Mouse (Mus musculus) ES-E14 (cell line): ENCODE data around the gene Pde6b. TPM values are rescaled to one million over a fixed set of nuclear protein-coding genes. Genes with fewer than 3 reads are reported as not detected.

Source experiments
- DNase-seq: peaks from one replicate; pipeline ENCODE4 v3.0.0-alpha.2; 2013; ENCODE audit warnings: low read depth, low spot score
- H3K27ac ChIP-seq: 2 replicates; pipeline ENCODE4 v1.5.1; 2012; ENCODE audit warnings: low read depth, mild to moderate bottlenecking, low read length, moderate library complexity, mixed read lengths; ENCODE audit not compliant: poor library complexity, insufficient read depth, severe bottlenecking
- H3K36me3 ChIP-seq: 2 replicates; pipeline ENCODE4 v1.6.1; 2012; ENCODE audit warnings: mild to moderate bottlenecking, low read length, moderate library complexity, mixed read lengths; ENCODE audit not compliant: control insufficient read depth, poor library complexity, insufficient read depth, severe bottlenecking
- H3K4me1 ChIP-seq, 2 experiments: fragments of 150-350 bp in 1 of 2; sonication (generic) in 1 of 2; 2 replicates each; pipeline ENCODE4 v1.6.1; 2012; ENCODE audit warnings: low read length in 2 of 2, mild to moderate bottlenecking in 1 of 2, mixed read lengths in 1 of 2; ENCODE audit not compliant: control insufficient read depth in 2 of 2, insufficient read depth in 2 of 2, poor library complexity in 1 of 2
- H3K4me3 ChIP-seq, 2 experiments: fragments of 150-350 bp in 1 of 2; sonication (generic) in 1 of 2; 2 replicates each; pipeline ENCODE4 v1.5.1; 2012; ENCODE audit warnings: low read length in 2 of 2, low read depth in 1 of 2, mild to moderate bottlenecking in 1 of 2, mixed read lengths in 1 of 2; ENCODE audit not compliant: insufficient read depth in 1 of 2, poor library complexity in 1 of 2, severe bottlenecking in 1 of 2
- H3K9ac ChIP-seq: 2 replicates; pipeline ENCODE4 v1.6.1; 2012; ENCODE audit warnings: low read depth, mild to moderate bottlenecking, low read length, mixed read lengths; ENCODE audit not compliant: poor library complexity, insufficient read depth, severe bottlenecking
- H3K9me3 ChIP-seq: fragments of 150-350 bp; sonication (generic); 2 replicates; pipeline ENCODE4 v1.6.1; 2012; ENCODE audit warnings: low read depth, mild to moderate bottlenecking, low read length; ENCODE audit not compliant: control insufficient read depth, insufficient read depth
- CHD2 ChIP-seq: IDR thresholded peaks from 2 replicates; pipeline ENCODE4 v1.6.1; 2014; ENCODE audit warnings: mild to moderate bottlenecking, low read depth, low read length, inconsistent platforms
- HCFC1 ChIP-seq: IDR thresholded peaks from 2 replicates; pipeline ENCODE4 v1.6.1; 2012; ENCODE audit warnings: low read length, inconsistent platforms, borderline replicate concordance; ENCODE audit not compliant: insufficient read depth
- MAFK ChIP-seq: IDR thresholded peaks from 2 replicates; pipeline ENCODE4 v1.6.1; 2014; ENCODE audit warnings: mild to moderate bottlenecking, low read depth, low read length, inconsistent platforms; ENCODE audit not compliant: insufficient read depth
- ZC3H11A ChIP-seq: IDR thresholded peaks from 2 replicates; pipeline ENCODE4 v1.6.1; 2012; ENCODE audit warnings: low read depth, mild to moderate bottlenecking, inconsistent platforms, low read length, borderline replicate concordance
- ZNF384 ChIP-seq: IDR thresholded peaks from 2 replicates; pipeline ENCODE4 v1.6.1; 2012; ENCODE audit warnings: low read depth, low read length, inconsistent platforms
- in situ Hi-C, 2 experiments: fragments of 600-800 bp; cut with MboI; formaldehyde crosslinking; loops; one replicate each; pipeline ENCODE4 v1.15.1; 2025; ENCODE audit warnings: low sequenced_read_pairs in 2 of 2, inconsistent platforms in 1 of 2; ENCODE audit not compliant: unreplicated experiment in 2 of 2
- total RNA-seq: library from RNA; depleted of rRNA; stranded (reverse); fragments of 300-350 nt; gene quantifications from 2 replicates; pipeline ENCODE4 v1.2.3, GENCODE M21; 2012

Pde6b gene
- total RNA-seq, 1 experiment: 0.04 TPM

DNA sequence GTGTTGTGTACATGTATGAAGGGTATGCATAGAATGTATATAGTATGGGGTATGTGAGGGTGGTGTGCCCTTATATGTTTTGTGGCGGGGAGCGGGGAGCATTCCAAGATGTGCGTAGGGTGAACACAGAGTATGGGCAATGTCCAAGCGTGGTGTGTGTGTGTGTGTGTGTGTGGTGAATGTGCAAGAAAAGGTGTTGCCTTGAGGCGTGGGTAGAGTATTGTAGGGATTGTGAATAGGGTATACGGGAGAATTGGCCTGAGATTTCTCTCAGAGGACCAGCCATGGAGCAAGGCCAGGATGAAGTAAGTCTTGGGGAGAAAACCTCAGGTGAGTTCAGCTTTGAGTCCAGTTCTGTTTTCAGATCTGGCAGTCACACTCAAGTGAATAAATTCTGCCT, 19.7 kb upstream of the Pde6b start:
- Histone ChIP-seq H3K9me3 (no peaks in the 10 kb centered on the region), H3K27ac (no peak overlapping the region), H3K4me3 (peak overlapping the region; percentile 48 to 66; a peak in 3 of 4 replicates), H3K36me3 (no peaks in the 10 kb centered on the region), H3K4me1 (peaks cover 0 to 2% of the 10 kb centered on the region in 2 experiments; a peak in 1 of 4 replicates), H3K9ac (no peak overlapping the region)
- DNase-seq: no peak
- in situ Hi-C loops: no loop called here
- TF ChIP-seq HCFC1 (no peak), ZNF384 (no peak), ZC3H11A (no peak), CHD2 (no peak), MAFK (no peak)

DNA sequence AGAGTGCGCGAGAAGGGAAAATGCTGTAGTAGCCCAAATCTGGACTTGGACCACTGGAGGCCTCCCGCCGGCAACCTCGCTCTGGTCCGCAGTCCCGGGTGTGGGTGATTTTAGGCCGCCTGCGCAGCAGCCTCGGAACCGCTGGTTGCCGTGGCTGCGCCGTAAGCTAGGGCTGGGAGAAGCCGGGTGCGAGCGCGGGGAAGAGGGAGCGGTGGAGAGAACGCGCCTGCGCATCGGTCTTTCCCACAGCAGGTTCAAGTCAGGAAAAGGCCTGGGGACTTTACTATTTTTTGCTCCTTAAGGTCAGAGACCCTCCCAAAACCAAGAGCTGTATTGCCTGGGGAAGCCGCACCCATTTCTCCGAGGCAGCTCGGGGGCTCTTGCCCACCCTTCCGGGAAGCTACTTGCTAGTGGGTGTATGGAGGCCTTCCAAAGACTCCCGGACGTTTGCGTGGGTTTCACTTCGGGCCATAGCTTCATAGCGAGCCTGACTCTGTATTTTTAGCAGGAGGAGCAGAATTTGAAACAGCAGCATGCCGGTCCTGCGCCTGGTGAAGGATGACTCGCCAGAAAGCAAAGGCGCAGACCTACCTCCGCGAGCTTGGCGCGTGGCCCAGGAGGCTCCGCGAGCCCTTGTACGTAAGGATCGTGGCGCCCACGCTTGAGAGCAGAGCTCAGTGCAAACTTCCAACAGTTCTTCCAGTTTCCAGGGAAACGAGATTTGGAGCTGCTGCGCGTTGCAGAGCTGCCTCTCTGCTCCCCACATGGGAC, 19.2 kb upstream of the Pde6b start:
- Histone ChIP-seq H3K27ac (no peak overlapping the region), H3K4me3 (peak overlapping the region; percentile 15 to 32; a peak in 3 of 4 replicates), H3K9ac (0 out of 2 replicates have a peak overlapping the region, but pooled peaks have one; percentile 6), H3K36me3 (no peaks in the 10 kb centered on the region), H3K4me1 (peaks cover 0 to 2% of the 10 kb centered on the region in 2 experiments; a peak in 1 of 4 replicates), H3K9me3 (no peaks in the 10 kb centered on the region)
- peak; percentile 34 for DNase-seq
- no peak for TF ChIP-seq HCFC1
- no peak for TF ChIP-seq CHD2
- no peak for TF ChIP-seq ZNF384
- no peak for TF ChIP-seq MAFK
- TF ChIP-seq ZC3H11A: no peak
- in situ Hi-C loops: no loop called here

DNA sequence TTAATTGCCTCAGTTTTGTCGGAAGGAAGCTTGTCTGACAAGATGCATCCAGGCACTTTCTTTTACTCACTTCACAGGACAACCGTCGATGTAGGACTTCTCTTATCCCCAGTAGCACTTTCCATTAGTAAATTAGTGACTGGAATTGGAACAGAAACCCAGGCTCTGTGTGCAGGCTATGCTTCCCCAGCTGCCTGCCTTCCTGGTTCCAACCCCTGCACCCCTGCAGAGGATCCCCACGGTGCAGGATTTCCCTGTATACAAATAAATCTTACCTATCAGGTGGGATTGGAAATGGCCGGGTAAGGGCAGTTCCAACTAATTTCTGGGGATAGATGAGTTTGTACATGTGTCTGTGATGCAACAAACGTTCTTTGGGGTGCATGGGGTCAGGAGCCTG, 18.2 kb upstream of the Pde6b start:
- Histone ChIP-seq H3K36me3 (no peaks in the 10 kb centered on the region), H3K4me3 (no peak overlapping the region), H3K4me1 (peaks cover 0 to 2% of the 10 kb centered on the region in 2 experiments; a peak in 1 of 4 replicates), H3K9me3 (no peaks in the 10 kb centered on the region), H3K27ac (no peak overlapping the region), H3K9ac (no peak overlapping the region)
- TF ChIP-seq ZNF384 (no peak), MAFK (no peak), CHD2 (no peak), HCFC1 (no peak), ZC3H11A (no peak)
- in situ Hi-C loops: no loop called here
- DNase-seq: no peak

DNA sequence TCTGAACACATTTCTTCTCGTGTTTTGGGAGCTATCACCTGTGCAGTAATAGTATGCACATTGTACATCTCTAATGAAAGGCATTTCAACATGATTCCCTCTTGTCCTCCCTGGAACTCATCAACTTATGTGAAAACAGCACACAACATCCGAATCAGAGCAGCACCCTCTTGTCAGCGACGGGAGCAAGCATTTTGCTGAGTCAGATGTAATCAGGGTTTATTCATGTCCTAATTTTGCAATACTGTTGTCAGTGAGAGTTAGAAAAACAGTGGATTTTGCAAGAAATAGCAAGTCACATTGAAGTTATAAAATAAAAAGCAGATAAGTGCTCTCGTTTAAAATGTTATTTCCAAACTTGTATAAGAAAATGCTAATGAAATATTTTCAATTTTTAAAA, 14.1 kb upstream of the Pde6b start:
- H3K4me1 ChIP-seq: no peaks in the 10 kb centered on the region
- no peaks in the 10 kb centered on the region for H3K36me3 ChIP-seq
- no peak overlapping the region for H3K27ac ChIP-seq
- no peak overlapping the region for H3K9ac ChIP-seq
- no peak for DNase-seq
- H3K4me3 ChIP-seq: no peak overlapping the region
- TF ChIP-seq ZC3H11A (no peak), MAFK (peak; percentile 63)
- H3K9me3 ChIP-seq: no peaks in the 10 kb centered on the region
- in situ Hi-C loops: no loop called here

DNA sequence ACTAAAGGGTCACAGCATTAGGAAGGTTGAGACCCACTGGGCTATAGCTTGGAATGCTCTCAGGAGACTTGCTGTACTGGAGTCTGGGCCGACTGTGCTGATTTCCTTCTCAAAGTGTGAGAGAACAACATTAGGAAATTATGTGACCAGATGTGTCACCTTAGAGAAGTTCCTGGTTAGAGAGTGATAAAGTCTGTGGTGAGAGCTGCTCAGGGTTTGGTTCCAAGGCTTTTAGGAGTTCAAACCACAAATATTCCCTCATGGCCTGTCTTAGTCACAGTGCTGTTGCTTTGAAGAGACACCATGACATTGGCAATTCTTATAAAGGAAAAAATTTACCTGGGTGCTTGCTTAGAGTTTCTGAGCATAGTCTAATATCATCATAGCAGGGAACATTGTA, 12.1 kb upstream of the Pde6b start:
- Histone ChIP-seq H3K36me3 (no peaks in the 10 kb centered on the region), H3K4me1 (no peaks in the 10 kb centered on the region), H3K9me3 (no peaks in the 10 kb centered on the region), H3K9ac (no peak overlapping the region), H3K27ac (no peak overlapping the region), H3K4me3 (no peak overlapping the region)
- no peak for TF ChIP-seq CHD2
- no peak for TF ChIP-seq ZC3H11A
- no peak for TF ChIP-seq HCFC1
- TF ChIP-seq MAFK: no peak
- no peak for TF ChIP-seq ZNF384
- in situ Hi-C loops: no loop called here
- DNase-seq: no peak
